Mouse (Mus musculus) limb, embryonic 10.5 days (tissue): ENCODE data around the gene Rap1a. TPM values are rescaled to one million over a fixed set of nuclear protein-coding genes. Genes with fewer than 3 reads are reported as not detected.
A peak's percentile ranks its signal among the peaks of the same experiment; 100 is the strongest.

Experiments
- DNase-seq: peaks from one replicate; pipeline ENCODE4 v3.0.0-alpha.2; 2017; ENCODE audit warnings: low spot score
- H3K27ac ChIP-seq: fragments of 300-500 bp; sonication (generic); 2 replicates; pipeline ENCODE4 v1.5.1; 2016; ENCODE audit warnings: mild to moderate bottlenecking
- H3K27me3 ChIP-seq: fragments of 300-500 bp; sonication (generic); 2 replicates; pipeline ENCODE4 v1.6.1; 2016; ENCODE audit warnings: low read depth, mild to moderate bottlenecking; ENCODE audit not compliant: poor library complexity, severe bottlenecking
- H3K36me3 ChIP-seq: fragments of 300-500 bp; sonication (generic); 2 replicates; pipeline ENCODE4 v1.6.1; 2016; ENCODE audit warnings: mild to moderate bottlenecking, moderate library complexity
- H3K4me1 ChIP-seq: fragments of 300-500 bp; sonication (generic); 2 replicates; pipeline ENCODE4 v1.6.1; 2016
- H3K4me3 ChIP-seq: fragments of 300-500 bp; sonication (generic); 2 replicates; pipeline ENCODE4 v1.5.1; 2016; ENCODE audit warnings: mild to moderate bottlenecking, moderate library complexity
- H3K9me3 ChIP-seq: fragments of 300-500 bp; sonication (generic); replicated peaks from 2 replicates; pipeline ENCODE4 v1.6.1; 2016; ENCODE audit warnings: mild to moderate bottlenecking
- WGBS: fragments of 180-500 bp; shearing (Covaris S2); methylation state at CpG from one replicate; pipeline ENCODE4 v1.1.7; 2016; 5-methylcytosine and 5-hydroxymethylcytosine counted together
- polyA plus RNA-seq: library from polyadenylated mRNA; unstranded; fragments of >200 nt; fragmentation: Nextera tagmentation; extraction: Ambion mirVana; gene quantifications from 2 replicates; pipeline ENCODE4 v1.2.1, GENCODE M21; 2016

The Rap1a gene
- polyA plus RNA-seq, 1 experiment from 2014 or later, result 71.6 TPM

DNA sequence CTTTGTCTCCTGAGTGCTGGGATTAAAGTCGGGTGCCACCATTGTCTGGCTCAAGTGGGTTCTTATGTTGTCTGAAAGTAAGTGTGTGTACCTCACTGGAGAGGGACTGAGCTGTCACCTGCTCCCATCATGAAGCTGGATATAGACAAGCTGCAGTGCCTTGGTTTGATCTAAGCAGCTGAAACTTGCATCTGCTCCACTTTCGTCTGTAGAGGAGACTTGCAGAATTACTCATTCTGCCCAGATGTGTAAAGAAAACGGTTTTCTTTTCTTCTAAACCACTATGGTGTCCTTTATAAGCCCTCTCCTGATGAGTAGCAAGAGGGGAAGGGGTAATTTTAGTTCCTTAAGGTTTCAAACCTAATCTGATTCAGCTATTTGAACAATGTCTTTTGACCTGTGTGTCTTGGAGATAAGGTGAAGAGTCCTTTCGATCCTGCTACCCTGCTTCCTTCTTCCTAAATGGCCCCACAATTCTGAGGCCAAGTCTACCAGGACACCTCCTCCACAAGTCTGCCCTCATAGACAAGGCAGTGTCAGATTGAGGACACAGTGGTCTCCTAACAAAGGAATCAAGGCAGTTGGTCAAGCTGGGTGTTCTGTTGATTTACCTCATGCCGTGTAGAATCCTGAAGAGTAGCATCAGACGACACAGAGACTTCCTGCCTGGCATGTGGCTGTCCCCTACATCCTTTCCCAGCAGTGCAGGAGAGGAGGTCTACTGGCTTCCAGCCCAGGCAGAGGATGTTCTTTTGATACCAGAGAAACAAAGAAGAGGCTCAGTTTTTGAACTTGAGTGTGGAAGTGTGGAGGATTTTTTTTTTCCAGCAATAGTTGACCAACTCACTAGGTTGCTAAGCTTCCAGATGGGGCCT is 17.2 kb upstream of the Rap1a start:
- WGBS, result 74% methylated on average over 6 of the region's 6 CpGs
- H3K27ac ChIP-seq, result no peak overlapping the region
- no peak for DNase-seq
- H3K9me3 ChIP-seq, result no peaks in the 10 kb centered on the region
- H3K4me1 ChIP-seq, result peaks cover 3% of the 10 kb centered on the region; the same call in 1 of the 2 replicates
- no peaks in the 10 kb centered on the region for H3K27me3 ChIP-seq
- no peak overlapping the region for H3K4me3 ChIP-seq
- H3K36me3 ChIP-seq, result no peaks in the 10 kb centered on the region

DNA sequence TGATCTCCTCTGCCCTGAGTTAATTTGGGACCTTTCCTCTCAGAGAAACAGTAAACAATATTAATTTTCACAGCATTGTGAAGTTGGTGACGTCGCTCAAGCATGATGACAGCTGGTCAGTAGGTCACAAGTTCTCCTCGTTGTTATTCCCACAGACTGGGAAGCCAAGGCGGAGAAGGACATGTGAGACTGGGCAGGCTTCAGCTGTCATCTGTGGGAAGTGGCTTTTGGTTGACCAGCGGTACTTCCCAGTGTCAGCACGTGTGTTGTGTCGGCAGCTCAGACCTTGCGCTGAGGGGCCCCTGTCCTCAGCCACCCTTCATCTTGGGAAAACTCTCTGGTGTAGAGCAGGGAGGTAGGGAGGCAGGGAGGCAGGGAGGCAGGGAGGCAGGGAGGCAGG is 15.0 kb upstream of the Rap1a start:
- Histone ChIP-seq H3K4me3 (no peak overlapping the region), H3K36me3 (no peaks in the 10 kb centered on the region), H3K9me3 (no peaks in the 10 kb centered on the region), H3K4me1 (peaks cover 12% of the 10 kb centered on the region), H3K27ac (no peak overlapping the region), H3K27me3 (no peaks in the 10 kb centered on the region)
- 66% methylated on average over 8 of the region's 8 CpGs for WGBS
- DNase-seq, result no peak

DNA sequence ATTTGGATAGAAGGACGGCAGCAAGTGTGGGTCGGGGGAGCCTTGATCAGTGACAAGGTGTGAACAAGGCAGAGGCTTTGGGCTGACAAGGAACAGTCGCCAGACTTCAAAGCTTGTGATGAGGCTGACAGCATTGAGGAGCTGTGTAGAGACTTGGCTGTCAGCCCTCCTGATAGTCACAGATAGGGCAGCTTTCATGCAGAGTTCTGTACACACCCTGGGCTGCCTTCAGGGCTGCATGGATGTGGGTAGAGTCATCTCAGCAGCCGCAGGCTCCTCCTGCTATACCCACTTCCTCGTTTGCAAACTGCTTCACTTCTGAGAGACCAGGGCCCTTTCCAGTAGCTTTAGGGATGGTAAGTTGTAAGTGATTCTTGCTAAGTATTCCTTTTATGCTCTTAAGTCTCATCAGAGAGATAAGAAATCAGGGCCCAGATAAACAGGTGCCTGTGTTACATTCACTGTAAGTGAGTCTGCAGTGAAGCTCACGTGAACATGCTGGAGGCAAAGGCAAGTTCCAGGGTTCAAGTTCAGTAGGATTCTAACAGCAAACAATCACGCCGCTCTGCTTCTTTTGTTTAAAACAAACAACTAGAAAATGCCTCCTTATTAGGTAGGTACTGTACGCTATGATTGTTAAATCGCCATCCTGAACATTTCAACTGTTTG is 14.2 kb upstream of the Rap1a start:
- Histone ChIP-seq H3K27ac (no peak overlapping the region), H3K9me3 (no peaks in the 10 kb centered on the region), H3K36me3 (no peaks in the 10 kb centered on the region), H3K4me1 (peaks cover 12% of the 10 kb centered on the region), H3K27me3 (no peaks in the 10 kb centered on the region), H3K4me3 (no peak overlapping the region)
- 54% methylated on average over 10 of the region's 10 CpGs for WGBS
- no peak for DNase-seq

DNA sequence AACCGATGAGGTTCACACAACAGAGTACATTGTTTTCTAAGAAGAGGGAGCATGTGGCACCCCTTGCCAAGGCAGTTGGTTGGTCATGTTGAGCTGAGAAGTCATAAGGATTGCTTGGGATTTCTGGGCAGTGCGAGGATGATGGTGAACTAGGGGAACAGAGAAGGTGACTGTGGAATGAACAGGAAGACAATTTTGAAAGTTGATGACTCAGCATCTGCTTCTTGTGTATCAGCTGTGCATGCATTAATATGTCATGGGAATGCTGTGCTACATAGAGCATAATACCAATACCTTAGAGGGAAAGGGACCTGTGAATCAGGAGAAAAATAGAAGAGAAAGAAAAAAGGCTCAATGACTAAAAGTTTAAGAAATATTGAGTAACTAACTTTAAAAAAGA is 10.0 kb upstream of the Rap1a start:
- peaks cover 11% of the 10 kb centered on the region for H3K4me1 ChIP-seq
- no peaks in the 10 kb centered on the region for H3K9me3 ChIP-seq
- no peak overlapping the region for H3K4me3 ChIP-seq
- no peak overlapping the region for H3K27ac ChIP-seq
- DNase-seq, result no peak
- WGBS, result 96% methylated on average over 2 of the region's 2 CpGs
- H3K36me3 ChIP-seq, result no peaks in the 10 kb centered on the region
- H3K27me3 ChIP-seq, result no peaks in the 10 kb centered on the region

DNA sequence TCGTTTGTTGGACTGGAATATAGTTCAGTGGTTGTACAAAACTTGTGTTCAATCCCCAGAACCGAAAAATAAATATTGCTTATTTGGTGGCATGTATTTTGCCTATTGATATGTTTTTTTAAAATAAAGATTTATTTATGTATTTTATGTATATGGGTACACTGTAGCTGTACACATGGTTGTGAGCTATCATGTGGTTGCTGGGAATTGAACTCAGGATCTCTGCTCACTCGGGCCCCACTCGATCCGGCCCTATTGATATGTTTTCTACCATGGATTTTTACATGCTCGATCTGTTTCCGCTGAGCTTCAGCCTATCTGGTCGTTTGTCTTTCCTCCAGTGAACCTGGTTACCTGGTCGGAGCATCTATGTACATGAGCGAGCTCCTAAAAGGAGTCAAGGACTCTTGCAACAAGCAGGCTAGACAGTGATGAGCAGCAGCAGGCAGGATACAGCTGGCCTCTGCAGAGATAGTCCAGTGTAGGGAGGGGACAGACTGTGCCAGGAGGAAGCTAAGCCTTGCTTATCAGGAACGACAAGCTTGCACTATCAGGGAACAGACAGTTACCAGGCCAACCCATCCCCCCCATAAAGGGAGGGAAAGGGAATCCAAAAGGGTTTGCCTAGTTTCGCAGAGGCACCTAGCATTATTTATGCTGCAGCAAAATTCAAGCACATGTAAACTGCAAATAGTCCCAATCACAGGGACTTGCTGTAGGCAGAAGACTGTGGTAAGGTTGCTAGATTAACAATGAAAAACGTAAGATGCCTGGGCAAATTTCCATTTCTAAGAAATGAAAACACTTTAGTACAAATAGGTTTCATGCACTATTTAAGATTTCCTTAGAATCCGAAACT is 7.3 kb upstream of the Rap1a start:
- H3K4me3 ChIP-seq, result no peak overlapping the region
- peaks cover 16% of the 10 kb centered on the region for H3K4me1 ChIP-seq
- no peaks in the 10 kb centered on the region for H3K9me3 ChIP-seq
- no peaks in the 10 kb centered on the region for H3K36me3 ChIP-seq
- WGBS, result 78% methylated on average over 14 of the region's 14 CpGs
- H3K27ac ChIP-seq, result no peak overlapping the region
- no peak for DNase-seq
- no peaks in the 10 kb centered on the region for H3K27me3 ChIP-seq

DNA sequence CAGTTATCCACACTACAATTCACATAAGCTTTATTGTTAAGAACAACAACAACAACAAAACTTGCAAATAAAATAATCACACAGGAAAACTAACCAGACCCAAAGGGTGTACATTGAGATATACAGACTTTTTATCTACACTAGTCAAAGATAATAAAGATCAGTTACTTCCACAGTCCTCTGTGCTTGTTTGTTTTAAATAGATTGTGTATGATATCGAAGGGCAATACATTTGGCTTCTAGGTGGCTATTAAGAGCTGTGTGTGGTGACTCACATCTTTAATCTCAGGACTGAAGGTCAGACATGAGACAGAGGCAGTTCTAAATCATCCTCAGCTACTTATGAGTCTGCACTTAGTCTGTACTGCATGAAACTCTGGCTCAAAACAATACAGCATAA is 6.5 kb upstream of the Rap1a start:
- H3K27me3 ChIP-seq, result no peaks in the 10 kb centered on the region
- no peak for DNase-seq
- H3K9me3 ChIP-seq, result no peaks in the 10 kb centered on the region
- 74% methylated on average over 1 of the region's 1 CpGs for WGBS
- H3K4me3 ChIP-seq, result no peak overlapping the region
- no peaks in the 10 kb centered on the region for H3K36me3 ChIP-seq
- peaks cover 15% of the 10 kb centered on the region for H3K4me1 ChIP-seq
- no peak overlapping the region for H3K27ac ChIP-seq

DNA sequence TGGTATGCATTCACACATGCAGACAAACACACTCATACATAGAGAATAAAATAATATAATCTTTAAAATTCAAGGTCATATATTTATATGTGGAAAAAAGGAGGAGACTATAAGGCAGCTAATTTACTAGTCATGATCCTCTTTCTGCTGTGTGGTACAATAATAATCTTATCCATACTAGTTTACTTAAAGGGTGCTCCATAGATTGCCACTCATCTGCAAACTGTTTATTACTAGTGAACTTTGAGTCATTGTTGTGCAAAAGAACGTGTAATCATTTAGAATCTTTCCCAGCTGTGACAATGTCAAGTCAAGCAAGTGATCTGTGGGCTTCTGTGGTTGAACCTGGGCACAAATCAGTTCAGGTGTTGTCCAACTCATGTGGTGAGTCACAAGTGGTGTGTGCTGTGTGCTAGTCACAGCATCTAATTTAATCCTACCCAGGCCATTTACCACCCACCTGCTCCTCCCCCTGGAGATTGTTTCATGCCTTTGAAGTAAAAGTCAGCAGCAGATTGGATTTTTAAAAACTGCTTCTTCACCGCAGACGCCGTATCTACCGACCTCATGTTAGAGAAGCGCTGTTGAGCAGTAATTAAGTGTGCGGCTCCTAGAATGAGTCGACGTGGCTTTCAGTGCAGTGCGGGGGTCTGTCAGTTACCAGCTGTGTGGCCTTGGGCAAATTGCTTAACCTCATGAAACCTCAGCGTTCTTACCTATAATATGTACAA is 5.5 kb upstream of the Rap1a start:
- Histone ChIP-seq H3K9me3 (no peaks in the 10 kb centered on the region), H3K36me3 (no peaks in the 10 kb centered on the region), H3K4me3 (no peak overlapping the region), H3K27me3 (no peaks in the 10 kb centered on the region), H3K27ac (no peak overlapping the region), H3K4me1 (peaks cover 8% of the 10 kb centered on the region)
- no peak for DNase-seq
- WGBS, result 68% methylated on average over 11 of the region's 11 CpGs

DNA sequence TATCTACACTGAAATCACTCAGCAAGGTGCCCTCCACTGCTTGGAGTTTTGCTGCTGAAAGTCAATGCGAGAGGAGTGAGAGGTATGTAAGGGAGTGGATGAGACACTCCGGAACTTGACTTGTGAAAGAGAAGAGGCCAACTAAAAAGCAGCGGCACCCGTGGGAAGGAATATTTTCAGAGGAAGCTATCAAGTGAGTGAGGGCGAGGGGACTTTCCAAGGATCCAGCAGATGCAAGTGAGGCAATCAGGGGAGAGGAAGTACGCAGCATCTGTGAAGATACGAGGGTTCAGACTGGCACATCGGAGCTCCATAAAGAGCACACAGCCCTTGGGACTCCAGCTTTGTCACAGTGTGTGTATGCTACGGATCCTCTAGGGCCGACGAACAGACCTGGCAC is 2.5 kb upstream of the Rap1a start:
- Histone ChIP-seq H3K4me1 (peaks cover 31% of the 10 kb centered on the region), H3K36me3 (no peaks in the 10 kb centered on the region), H3K27me3 (no peaks in the 10 kb centered on the region), H3K27ac (no peak overlapping the region), H3K9me3 (no peaks in the 10 kb centered on the region), H3K4me3 (no peak overlapping the region)
- WGBS, result 85% methylated on average over 11 of the region's 11 CpGs
- DNase-seq, result no peak

DNA sequence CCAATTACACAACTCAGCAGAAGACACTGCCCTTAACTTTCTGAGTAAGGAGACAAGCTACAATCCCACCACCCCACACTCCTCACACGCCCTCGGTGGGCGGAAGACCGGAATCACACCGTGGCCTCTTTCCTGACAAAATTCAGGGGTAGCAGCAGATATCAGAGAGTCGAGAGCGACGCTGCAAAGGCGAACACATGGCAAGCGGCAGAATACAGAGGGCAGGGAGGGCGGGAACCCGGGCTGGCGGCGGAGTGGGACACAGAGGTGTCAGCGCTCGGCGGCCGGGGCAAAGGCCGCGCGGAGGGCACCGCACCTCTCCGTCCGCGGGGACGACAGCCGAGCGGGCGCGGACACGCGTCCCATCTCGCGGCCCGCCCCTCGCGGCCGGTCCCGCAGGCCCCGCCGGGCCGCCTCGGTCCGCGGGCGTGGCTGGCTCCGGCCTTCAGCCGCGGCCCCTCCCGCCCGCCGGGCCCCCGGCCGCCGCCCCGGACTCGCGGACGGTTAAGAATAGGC is 403 bp downstream of the Rap1a start:
- H3K27me3 ChIP-seq, result no peaks in the 10 kb centered on the region
- no peaks in the 10 kb centered on the region for H3K36me3 ChIP-seq
- DNase-seq, result peak; percentile 77
- peak overlapping the region; percentile 96 for H3K27ac ChIP-seq
- no peaks in the 10 kb centered on the region for H3K9me3 ChIP-seq
- 2% methylated on average over 58 of the region's 59 CpGs for WGBS
- H3K4me3 ChIP-seq, result peak overlapping the region; percentile 87
- peaks cover 36% of the 10 kb centered on the region for H3K4me1 ChIP-seq

DNA sequence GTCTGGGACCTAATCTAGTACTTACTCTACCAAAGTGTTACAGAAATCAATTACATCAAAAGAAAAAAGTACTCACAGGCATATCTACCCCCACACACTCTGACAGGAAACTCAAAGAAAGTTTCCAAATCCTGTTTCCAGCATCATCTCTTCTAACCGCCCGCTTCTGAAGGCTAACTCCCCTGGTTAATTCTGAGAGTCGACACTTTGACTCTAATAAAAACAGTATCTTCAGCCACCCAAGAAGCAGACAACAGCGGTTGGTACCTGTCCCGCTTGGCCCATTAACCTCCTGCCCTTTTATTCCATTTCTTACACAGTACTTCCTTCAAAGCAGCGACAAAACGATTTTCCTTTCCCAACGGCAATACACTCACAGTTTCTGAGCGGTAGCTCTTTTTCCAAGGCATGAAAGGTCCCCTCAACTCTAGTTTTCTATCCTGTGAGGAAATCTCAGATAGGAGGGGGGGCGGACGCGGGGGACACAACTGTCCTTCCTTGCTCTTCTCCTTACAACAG is 921 bp downstream of the Rap1a start:
- WGBS, result under 1% methylated on average over 12 of the region's 12 CpGs
- Histone ChIP-seq H3K4me1 (peaks cover 31% of the 10 kb centered on the region), H3K27ac (peak overlapping the region; percentile 96), H3K4me3 (peak overlapping the region; percentile 87), H3K27me3 (no peaks in the 10 kb centered on the region), H3K36me3 (no peaks in the 10 kb centered on the region), H3K9me3 (no peaks in the 10 kb centered on the region)
- DNase-seq, result no peak

DNA sequence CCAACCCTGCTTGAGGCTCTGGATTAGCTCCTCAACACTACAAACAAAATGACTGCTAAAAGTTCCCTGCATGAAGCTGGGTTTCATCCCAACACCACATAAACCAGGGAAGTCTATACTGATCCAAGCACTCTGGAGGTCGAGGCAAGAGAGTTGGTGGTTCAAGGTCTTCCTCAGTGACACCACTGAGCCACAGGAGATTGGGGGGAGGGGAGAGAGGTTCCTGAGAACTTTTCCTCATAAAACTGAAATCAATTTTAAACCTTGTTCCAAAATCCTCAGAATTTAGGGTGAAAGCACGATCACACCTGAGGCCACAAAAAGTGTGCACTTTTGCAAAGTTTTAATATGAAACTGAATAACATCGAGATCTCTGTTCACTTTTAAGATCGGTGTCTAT is 1.8 kb downstream of the Rap1a start:
- DNase-seq, result no peak
- H3K27me3 ChIP-seq, result no peaks in the 10 kb centered on the region
- 72% methylated on average over 4 of the region's 4 CpGs for WGBS
- H3K9me3 ChIP-seq, result no peaks in the 10 kb centered on the region
- H3K27ac ChIP-seq, result no peak overlapping the region
- H3K36me3 ChIP-seq, result no peaks in the 10 kb centered on the region
- peaks cover 30% of the 10 kb centered on the region for H3K4me1 ChIP-seq
- peak overlapping the region; percentile 87 for H3K4me3 ChIP-seq

DNA sequence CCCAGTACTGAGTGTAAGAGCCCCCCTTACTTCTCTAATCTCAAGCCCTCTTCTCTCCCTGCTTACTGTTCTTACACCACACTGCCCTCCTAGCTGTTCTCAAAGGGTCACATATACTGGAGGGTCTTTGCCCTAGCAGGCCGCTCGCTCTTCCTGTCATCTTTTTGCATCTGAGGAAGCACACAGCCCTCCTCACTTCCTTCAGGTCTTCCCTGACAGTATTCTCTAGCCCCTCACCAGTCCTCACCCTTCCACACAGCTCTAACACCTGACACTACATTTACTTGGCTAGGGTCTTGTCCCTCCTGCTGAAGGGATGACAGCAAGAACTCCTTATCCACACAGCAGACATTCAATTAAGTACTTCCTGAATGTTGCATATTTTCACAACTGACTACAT is 2.4 kb downstream of the Rap1a start:
- 82% methylated on average over 2 of the region's 2 CpGs for WGBS
- H3K27me3 ChIP-seq, result no peaks in the 10 kb centered on the region
- DNase-seq, result no peak
- no peaks in the 10 kb centered on the region for H3K36me3 ChIP-seq
- no peak overlapping the region for H3K27ac ChIP-seq
- H3K9me3 ChIP-seq, result no peaks in the 10 kb centered on the region
- no peak overlapping the region for H3K4me3 ChIP-seq
- peaks cover 30% of the 10 kb centered on the region for H3K4me1 ChIP-seq
